Mouse (Mus musculus) urinary bladder, postnatal 4 days (tissue): ENCODE data around the gene Grap.
A peak's percentile ranks its signal among the peaks of the same experiment; 100 is the strongest.

Source experiments
- DNase-seq, 2 experiments: peaks; one replicate each; pipeline ENCODE4 v3.0.0; 2021 to 2022; ENCODE audit warnings: low spot score in 2 of 2

The Grap gene

GRCm38 (mm10) chr11:61679091-61679866, 26.2 kb downstream of the Grap start:
- no peak for DNase-seq

DNA sequence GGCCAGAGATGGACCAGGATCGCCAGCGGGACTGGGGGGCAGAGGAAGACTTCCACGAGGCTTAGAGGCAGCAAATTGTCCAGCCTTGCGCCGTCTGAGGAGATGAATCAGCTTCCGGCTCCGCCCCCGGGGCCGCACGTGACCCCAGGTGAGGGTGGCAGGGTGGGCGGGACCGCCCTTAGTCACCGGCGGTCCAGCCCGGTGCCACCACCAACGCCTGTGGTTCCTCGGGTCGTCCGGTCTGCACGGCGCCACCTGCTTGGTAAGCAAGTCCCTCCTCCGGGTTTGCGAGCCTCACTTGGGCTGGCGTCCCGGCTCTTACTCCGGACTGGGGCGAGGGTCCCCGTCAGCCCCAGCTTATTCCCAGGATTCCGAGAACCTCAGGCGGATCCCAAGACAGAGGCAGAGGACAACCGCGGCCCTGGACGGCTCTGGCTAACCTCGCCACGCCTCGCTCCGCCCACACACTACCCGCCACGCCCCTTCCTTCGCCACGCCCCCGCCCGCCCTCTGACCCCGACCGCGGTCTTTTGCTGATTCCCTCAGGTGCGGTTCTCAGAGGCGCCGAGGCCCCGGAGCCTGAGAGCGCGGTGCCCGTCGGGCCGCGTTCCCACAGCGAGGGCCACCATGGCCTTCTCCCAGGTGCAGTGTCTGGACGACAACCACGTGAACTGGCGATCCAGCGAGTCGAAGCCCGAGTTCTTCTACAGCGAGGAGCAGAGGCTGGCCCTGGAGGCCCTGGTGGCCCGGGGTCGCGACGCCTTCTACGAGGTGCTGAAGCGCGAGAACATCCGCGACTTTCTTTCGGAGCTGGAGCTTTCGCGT, 31.1 kb downstream of the Grap start, which contains the start of gene Fam83g:
Fam83g (plus strand) TSS at position 185 of the 825 bp plus-strand sequence.
- DNase-seq = peak; percentile 64 to 70

- DNase-seq = no peak
These were observed 32.2 kb downstream of the Grap start for GRCm38 (mm10) chr11:61685119-61685725.

DNA sequence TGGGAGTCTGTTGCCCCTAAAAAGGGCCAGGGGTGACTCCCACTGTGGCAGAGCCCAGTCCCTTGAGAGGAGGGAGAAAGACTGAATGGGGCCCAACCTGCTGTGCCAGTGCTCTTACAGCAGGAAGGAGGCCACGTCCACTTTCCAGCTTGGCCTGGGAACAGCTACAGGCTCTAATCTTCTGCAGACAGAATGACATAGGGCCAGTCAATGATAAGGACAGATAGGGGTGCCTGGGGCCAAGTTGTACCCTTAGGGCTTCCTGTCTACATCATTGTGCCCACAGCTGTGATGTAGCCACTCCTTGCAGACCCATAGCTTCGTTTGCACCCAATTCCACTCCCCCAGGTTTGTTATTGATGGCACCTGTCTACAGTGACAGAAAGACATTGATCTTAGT, 33.1 kb downstream of the Grap start:
- DNase-seq = no peak

GRCm38 (mm10) chr11:61686906-61687453, 33.9 kb downstream of the Grap start:
- DNase-seq = no peak

DNA sequence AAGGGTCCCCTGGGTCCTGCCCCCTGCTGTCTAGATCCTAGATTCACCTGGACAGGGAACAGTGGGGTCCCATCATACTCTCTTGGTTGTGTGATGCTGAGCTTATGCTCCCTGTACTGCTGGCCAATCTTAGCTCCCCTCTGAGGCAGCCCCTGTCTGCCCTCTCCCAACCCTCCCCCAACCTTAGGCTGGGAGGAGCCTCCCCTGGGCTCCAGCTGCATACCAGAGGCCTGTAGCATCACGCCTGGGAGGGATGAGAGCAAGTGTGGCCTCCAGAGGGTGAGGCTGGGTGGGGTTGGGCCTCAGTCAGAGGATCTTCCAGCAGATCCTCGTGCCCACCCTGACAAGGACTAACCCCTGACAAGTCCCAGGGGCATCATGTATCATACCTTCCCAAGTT, 34.5 kb downstream of the Grap start:
- DNase-seq = no peak

DNA sequence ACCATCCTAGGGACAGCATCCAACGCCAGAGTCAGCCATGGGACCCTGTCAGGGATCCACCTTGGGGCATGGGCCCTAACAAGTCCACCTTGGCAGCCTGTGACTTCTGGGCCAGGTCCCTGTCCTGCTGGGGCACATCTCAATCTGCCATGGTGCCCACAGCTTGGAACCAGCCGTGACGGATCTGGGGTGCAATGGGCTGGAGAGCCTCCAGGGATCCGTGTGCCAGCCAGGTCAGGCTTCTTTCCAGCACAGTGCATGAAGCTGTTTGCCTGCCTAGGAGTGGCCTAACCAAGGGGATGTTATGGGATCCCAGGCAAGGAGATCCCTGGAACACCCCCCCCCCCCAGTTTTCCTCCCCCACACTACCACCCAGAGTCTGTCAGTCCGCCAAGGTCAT, 39.9 kb downstream of the Grap start:
- no peak for DNase-seq

DNA sequence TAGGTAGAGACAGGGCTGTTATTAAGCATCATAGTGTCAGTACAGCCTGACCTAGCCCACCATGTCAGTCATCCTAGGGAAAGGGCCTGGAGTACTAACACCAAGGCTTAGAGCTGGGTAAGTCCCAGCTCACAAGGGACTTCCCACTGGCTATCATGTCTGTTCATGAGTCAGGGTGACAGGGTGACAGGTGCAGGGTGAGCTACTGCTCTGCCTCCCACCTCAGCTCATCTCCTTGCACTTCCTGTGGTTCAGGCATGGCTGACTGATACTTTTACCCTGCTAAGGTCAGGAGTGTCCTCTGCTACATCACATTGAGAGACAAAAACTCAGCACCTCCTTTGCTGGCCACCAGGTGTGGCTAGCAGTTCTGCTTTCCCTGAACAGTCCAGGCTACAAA, 45.8 kb downstream of the Grap start:
- DNase-seq = no peak

DNA sequence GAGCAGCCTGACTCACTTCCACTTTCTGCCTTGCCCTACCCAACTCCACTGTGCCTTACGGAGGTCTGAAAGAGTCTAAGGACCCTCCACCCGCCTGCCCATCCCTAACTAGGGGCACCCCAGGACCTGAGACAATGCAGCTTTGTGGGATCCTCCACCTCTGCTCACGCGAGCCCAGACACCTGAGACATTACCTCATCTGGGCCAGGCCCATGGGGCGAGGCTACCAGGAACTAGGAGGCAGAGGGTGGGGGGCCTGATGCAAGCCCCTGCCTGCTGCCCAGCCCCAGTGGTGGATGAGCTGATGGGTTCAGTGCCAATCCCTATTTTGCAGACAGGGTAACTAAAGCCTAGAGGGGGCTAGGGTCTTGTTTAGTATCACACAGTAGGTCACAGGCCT, 46.4 kb downstream of the Grap start:
- no peak for DNase-seq

DNA sequence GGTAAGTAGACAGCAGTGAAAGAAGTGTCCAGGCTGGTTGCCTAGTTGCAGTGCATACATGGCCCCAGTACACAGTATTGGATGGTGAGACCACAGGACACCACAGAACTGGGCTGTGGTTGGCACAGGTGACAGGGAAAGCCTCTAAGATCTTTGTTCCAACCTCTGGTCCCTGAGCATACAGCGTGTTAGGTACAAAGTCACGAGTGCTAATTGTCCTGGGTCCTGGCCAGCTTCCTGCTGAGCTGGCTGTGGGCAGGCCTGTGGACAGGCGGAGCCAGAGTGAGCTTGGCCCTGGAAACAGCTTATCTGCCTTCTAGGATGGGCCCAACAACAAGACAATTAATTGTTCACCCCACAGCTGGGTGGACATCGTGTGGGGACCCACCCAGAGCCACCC, 46.9 kb downstream of the Grap start:
- DNase-seq = no peak

GRCm38 (mm10) chr11:61701696-61702095, 48.6 kb downstream of the Grap start:
- no peak for DNase-seq

DNA sequence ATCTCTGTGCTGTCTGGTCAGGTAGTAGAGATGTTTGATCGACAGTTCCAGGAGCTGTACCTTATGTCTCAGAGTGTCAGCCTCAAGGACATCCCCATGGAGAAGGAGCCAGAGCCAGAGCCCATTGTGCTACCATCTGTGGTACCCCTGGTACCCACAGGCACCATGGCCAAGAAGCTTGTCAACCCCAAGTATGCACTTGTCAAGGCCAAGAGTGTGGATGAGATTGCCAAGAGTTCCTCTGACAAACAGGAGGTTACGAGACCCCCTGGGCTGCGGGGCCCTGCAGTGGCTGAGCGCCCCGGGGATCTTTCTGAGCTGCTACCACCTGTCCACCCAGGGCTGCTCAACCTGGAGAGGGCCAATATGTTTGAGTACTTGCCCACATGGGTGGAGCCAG, 49.4 kb downstream of the Grap start:
- no peak for DNase-seq

- DNase-seq = no peak
These were observed 52.5 kb downstream of the Grap start for GRCm38 (mm10) chr11:61705581-61705980.

GRCm38 (mm10) chr11:61706232-61706631, 53.2 kb downstream of the Grap start:
- no peak for DNase-seq

GRCm38 (mm10) chr11:61708928-61709327, 55.9 kb downstream of the Grap start:
- no peak for DNase-seq

GRCm38 (mm10) chr11:61713157-61713855, 60.2 kb downstream of the Grap start:
- DNase-seq = peak in 1 of 2 experiments; percentile 59

DNA sequence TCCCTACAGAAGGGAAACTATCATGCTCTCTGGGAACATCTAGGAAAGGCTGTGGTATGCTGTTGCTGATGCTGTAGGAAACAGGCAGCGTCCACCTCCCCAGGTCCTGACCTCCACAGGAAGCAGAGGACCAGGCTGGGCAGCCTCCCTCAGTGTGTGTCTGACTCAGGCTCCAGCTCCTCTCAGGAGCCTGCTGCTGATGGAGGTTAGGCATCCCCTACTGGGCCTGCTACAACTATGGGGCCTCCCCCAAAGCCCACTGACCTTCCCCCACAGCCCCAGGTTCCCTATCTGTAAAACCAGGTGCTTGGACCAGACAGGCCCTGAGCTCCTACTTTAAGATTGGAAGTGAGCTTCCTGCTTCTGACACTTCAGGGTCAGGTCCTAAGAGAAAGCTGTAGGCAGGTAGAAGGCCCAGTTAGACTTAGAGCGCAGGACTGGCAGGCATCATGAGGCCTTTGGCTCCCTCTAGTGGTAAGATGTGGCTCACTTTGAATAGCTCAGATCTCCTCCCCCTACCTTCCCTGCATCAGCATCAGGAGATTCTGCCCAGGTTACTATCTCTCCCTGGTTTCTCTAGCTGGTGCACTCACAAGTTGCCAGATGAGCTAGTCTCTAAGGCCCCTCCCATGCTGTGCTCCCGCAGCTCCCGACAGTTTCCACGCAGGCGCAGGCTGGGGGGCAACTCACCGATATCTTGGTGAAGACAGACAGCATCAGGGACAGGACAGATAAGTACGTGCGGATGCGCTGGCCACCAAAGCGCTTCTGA, 61.5 kb downstream of the Grap start:
- DNase-seq = peak in 1 of 2 experiments; percentile 50

DNA sequence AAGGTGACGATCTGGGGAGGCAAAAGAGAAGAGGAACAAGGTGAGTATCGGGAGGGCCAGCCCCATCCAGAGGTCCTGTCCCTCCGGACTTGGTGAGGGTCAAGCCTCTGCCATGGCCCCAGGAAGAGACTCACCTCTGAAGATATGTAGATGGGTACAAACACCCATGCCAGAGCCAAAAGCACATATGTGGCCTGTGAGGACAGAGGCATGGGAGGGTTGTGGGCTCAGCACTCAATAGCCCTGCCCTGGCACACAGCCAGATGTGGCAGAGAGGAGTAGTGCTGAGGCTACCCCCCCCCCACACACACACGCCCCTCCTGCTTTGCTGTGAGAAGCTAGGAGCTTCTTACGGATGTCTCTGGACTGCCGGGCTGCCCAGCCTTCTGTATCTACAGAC, 62.1 kb downstream of the Grap start:
- no peak for DNase-seq

- DNase-seq = no peak
These were observed 64.9 kb downstream of the Grap start for GRCm38 (mm10) chr11:61717990-61718389.

DNA sequence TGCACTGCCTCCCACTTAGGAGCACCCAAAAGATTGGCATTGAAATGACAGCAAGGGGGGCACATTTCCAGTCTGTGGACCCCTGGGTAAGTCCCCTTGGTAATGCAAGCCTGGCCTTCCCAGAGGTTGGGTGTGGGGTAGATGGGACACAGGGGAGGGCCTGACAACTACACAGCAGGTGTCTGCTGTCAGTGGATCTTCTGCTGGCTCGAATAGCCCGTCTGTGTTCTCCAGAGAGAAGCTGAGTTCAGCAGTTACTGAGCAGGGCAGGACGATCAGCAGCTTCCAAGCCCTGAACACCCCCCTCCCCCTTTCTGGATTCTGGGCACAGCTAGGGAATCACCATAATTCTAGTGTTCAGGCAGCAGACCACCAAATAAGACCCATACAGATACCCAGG, 66.3 kb downstream of the Grap start:
- no peak for DNase-seq

GRCm38 (mm10) chr11:61719826-61720225, 66.8 kb downstream of the Grap start:
- no peak for DNase-seq
